Mouse (Mus musculus) heart, postnatal 25 days (tissue): Measurements from ENCODE around the gene Apba2. TPM values are rescaled to one million over a fixed set of nuclear protein-coding genes. Genes with fewer than 3 reads are reported as not detected.

Source experiments
- DNase-seq: peaks from one replicate; pipeline ENCODE4 v3.0.0; 2022; ENCODE audit warnings: low spot score
- intact Hi-C: fragments of 180-260 bp; cut with DNase I; formaldehyde crosslinking; loops from one replicate; pipeline ENCODE4 v1.15.1; 2025
- total RNA-seq, 2 experiments: library from RNA; stranded (reverse); gene quantifications; 2 replicates each; pipeline ENCODE4 v1.2.3; 2021

Apba2 gene
- total RNA-seq: under 1 TPM; 0.44 to 0.87 TPM

DNA sequence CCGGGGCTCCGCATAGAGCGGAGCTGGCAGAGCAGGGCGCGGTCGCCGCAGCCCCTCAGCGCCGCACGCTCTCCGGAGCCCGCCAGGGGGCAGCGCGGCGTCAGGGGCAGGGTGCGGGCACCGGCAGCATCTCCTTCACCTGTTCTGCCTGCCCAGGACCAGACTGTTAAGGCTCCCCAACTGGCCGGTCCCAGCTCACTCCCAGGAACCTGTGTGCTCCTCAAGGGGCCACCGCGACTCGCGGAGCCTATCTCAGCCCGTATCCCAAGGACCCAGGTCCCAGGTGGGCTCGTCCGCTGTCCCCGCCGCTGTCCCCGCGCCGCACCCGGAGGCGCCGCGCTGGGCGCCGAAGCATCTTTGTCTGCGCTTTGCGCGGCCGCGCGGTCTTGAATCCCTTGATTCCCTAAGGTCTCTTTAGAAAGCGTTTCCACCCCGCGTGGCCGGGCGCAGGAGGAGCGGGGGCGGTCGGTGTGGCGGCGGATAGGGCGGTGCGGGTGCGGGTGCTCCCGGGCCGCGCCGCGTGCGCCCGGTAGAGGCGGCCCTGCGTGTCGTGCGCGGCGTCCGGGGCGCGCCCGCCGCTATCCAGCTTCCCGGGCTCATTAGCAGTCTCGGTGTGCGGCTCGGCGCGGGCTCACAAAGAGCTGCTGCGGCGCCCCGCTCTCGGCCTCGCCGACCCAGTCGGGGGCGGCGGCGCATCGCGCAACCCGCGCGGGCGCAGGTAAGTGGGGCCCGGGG, at the start of gene Apba2:
Gene Apba2 (plus strand): TSS at position 171 of the 735 bp plus-strand sequence.
- no peak for DNase-seq
- intact Hi-C loops: no loop called here

DNA sequence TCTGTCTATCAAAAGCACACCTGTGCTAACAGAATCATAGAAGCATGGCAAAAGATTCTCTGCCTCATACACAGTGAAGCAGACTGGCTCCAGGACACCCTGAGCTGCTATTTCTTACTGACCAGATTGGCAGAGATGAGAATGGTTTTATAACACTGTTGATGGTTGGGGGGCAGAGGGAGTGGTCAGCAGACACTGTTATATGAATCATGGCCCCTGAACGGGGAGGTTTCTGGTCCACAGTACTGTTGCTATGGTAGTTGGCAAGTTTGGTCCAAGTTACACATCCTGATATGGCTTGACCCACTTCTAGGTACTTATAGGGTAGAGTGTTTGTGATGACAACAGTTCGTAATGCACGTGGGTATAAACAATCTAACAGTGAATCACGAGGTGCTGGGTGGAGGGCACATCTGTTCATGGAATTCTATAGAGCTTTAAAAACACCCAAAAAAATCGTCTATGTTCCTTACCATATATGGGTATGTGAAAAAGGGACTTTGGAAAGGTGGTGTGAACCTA, 49.6 kb upstream of the Apba2 start:
- DNase-seq: no peak
- intact Hi-C loops: no loop called here

DNA sequence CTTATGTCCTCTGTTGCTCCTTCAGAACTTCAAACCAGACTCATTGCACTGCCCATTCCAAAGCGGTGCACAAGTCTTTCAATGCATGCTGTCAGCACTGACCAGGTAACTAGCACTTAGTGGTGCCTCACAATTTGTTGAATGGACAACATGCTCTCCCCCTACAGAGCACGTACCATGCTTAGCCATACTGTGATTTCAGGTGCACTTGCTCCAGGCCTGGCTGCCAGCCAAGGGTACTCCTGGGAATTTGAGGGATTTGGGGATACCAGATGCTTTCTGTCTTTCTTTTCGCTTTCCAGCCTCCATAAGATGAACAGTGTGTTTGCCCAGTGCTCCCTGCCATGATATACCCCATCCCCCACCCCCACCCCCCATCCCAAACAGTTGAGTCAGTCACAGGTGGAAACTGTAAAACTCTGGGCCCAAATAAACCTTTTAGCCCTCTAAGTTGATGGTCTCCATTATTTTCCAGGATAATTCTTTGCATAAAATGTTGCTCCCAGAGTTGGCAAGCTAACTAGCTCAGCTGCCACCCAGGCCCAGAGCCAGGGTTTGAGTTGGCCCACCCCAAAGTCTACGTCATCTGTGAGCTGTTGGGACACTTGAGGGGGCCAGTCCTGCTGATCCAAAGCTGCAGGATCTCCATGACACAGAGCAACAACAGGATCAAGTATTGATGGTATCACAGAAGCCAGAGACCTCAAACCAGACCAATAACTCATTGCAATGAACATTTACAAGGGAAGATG, 48.9 kb upstream of the Apba2 start:
- intact Hi-C loops: no loop called here
- DNase-seq: no peak

DNA sequence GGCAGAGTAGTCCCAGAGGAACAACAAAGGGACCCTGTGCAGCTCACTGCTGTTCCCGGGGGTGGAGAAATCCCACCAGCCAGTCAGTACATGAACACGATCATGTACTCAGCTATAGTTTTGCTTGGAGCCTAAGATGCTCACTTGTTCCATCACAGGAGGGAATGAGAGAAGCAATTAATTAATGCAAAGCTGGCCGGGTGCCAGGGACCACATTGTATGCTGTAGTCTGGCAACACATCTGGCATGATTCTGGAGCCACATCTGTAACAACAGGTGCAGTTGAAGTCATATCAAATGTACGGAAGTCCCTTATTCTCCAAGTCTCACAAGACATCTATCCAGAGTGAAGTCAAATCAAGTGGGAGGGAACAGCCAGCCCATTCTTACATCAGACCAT, 45.3 kb upstream of the Apba2 start:
- intact Hi-C loops: no loop called here
- no peak for DNase-seq

DNA sequence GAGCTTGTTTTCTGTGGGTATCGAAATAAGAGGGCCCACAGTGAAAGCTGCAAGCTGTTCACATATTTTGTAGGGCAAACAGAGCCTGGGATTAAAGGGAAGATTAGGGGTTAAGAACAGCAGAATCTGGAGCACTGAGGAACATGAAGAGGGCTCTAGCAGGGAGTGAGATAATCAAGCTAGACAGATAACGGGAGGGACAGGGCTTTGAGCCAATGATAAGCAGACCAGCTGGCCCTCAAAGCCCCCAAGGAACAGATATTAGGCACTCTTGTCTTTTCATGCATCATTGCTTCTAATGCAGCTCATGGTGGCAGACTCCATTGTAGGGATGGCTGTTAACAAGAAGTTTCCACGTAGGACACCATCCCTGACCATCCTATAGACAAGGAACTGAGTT, 44.8 kb upstream of the Apba2 start:
- intact Hi-C loops: no loop called here
- DNase-seq: no peak

DNA sequence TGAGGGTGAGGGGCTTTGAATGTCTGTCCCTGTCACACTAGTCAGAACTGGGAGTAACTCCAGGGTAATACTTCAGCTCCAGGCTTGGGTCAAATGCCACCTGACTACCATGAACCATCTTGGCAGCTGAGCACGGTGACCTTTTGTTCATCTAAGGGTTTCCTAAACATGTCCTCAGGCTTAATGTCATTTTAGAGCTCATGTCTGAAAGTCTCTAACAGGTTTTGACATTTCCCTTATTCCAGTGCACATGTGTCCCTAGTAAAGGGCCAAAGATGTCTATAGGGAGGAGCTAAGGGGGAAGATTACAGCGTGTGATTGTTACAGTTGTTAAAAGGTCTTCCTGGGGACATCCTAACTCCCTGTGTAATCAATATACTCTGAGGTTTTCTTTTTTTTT, 43.7 kb upstream of the Apba2 start:
- intact Hi-C loops: no loop called here

DNA sequence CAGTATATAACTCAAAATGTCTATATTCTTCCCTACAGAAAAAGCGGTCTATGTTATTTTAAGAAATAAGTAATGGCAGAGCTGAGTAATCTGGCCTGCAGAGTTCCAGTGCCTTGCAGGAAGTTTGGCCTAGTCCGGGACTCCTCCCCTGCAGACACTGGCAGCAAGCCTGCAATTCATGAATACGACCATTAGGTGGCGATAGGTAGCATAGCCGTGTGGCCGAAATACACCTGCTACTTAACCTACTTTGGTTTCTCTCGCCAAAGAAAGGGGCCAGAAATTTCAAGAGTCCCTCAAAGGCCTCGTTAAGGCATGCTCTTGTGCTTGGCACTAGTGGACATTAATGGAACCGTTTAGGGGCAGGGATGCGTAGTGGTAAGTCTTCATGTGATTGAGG, 4.1 kb upstream of the Apba2 start:
- intact Hi-C loops: no loop called here
- DNase-seq: no peak

More for the DNA sequence above, 43.7 kb upstream of the Apba2 start:
- no peak for DNase-seq

DNA sequence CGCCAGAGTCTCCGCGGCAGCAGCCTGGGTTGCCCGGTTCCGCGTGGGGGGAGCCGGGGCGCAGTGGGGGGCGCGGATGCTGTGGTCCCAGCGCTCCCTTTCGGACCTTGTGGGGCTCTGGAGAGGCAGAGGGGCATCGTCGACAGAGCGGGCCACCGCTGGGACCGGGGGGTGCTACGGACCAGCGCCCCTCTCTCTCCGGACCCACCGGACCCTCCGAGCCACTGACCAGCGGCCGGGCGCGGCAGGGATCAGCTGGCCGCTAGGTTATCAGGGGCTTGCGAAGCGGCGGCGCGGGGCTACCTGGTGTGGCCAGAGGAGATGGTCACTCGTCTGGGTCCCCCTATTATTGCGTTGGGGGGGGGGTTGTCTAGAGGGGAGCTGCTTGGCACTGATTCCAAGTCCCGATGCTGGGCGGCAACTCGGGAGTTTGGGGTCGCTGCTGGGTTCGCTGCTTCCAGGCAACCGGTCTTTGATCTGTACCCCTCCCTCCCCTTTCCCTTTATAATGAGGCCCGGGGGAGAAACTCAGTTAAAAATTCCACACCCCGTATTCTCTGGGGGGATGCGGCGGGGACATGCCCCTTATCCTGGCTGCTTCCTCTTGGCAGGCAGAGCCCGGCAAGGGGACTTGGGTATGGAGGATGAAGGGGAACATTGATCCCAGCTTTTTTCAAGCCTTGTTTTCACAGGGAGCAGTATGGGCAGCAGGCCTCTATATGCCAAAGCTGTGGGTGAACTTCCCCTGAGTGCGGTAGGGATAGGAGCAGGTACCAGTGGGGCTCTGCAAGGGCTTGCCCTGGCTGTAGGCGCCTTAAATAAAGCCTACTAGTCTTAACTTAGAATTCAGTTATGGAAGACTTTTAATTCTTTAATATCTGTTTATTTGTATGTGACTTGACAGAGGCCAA, 1.0 kb downstream of the Apba2 start:
- intact Hi-C loops: no loop called here
- DNase-seq: no peak

DNA sequence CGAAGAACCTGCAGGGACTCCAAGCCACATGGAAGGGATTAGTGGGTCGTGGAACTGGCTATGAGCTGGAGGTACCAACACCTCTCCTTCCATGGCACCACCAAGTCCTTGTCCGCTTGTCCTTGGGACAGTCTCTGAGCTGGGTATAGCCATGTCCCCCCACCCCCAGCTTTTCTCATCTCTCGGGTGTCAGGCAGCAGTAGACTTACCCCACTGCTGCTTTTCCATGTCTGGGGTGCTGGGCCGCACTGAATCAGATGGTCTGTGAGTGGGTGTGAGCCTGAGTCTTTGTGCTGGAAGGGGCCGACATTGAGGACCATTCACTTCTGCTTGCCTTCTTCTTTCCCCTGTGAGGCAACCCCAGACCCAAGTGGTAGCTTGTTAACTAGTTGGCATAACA, 2.1 kb downstream of the Apba2 start:
- intact Hi-C loops: no loop called here
- no peak for DNase-seq

DNA sequence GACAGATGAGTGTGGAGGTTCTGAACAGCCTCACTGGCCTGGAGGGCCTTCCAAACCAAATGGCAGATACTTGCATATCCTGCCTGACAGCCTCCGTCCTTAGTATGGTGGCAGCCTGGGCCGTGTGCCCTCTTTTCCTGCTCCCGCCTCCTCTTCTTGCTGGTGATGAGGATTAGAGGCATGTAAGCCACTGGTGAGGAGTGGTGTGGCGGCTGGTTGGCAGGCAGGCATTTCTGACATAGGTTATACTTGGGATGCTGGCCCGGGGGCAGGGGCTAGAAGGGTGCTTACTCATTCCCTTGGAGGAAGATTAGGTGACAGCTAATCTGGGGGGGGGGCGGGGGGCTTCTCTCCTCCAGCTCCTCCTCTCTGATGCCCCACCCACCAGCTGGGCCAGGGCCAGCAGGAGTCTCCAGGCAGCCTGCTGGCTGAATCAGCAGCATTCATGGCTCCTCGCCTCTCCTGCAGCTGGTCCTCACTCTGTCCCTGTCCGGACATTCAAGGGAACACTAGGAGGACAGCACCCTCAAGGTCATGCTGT, 3.3 kb downstream of the Apba2 start:
- no peak for DNase-seq
- intact Hi-C loops: no loop called here

DNA sequence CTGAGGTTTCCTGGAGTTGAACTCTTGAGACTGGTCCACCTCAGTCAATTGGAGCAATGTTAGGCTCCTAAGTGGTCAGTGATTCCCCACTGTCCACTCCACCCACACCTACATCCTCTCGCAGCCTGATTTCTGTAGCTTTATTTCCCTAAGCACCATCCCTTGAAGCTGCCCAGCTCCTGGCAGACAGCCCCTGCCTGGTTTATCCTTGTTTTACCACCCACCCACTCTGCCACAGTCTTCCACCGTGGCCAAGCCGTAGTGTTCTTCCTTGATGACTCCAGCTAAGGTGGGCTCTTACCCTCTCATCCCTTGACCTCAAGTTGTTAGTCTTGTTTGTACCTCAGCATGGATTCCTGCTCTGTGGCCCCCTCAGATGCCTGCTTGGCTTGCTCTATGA, 4.1 kb downstream of the Apba2 start:
- intact Hi-C loops: no loop called here
- no peak for DNase-seq

DNA sequence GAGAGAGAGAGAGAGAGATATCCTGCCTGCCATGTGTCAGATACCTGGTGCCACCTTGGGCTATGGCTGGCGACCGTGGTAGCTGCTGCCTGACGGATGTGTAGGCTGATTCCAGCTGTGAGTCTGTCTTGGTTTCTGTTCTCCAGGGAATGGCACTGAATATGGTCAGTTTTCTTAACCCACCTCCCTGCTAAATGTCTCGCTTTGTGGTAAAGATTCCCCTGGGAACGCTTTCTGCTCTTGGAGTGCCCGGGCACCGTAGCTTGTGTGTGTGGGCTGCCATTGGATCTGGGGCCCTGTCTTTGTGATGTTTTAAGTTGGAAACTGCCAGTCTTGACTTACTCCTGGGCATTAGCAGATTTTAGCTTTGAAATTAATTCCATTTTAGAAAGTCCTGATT, 7.3 kb downstream of the Apba2 start:
- no peak for DNase-seq
- intact Hi-C loops: no loop called here

DNA sequence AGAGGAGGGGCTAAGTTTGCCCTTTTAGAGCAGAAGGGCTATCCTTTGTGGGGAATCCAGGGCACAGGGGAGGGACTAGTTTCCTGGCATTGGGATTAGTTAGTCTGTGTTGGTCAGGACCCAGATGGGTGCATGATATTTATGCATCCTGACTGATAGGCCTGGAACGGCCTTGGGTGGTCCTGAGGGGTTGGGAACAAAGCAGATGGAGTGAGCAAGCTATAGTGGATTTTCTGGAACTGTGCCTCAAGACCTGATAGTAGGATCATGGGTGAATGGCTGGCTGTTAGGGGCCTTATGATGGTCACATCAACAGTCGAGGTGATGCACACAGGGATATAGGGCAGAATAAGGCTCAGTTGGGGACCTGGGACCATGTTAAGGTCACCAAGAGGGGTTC, 8.4 kb downstream of the Apba2 start:
- intact Hi-C loops: no loop called here
- DNase-seq: no peak

DNA sequence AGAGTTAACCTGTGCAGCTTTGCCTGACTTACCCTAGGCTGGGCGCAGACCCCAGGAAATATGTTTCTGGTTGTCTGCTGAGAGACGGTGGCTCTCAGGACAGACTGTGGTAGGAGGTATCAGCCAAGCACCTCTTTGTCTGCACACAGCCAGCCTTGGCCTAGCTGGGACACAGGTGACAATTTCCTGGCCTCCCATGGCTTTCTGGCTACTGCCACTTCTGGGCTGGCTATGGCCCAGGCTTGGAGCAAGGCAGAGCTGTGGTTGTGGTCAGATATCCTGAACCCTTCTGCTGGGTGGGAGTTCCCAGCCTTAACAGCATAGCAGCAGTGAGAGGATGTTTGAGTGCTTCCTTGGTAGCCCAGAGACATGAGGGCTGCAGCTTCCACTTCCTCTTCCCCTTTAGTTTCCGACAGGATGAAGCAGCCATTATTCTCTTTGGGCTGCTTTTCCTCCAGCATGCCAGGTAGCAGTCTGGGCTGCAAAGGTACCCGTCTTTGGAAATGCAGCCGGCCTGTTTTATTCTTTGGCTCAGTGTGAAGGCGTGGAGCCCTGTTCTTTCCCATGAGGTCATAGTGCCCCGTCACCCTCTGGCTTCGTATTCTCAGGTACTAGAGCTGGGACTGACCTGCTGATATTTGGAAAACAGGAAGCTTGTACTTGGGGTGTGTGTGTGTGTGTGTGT, 9.2 kb downstream of the Apba2 start:
- no peak for DNase-seq
- intact Hi-C loops: no loop called here

DNA sequence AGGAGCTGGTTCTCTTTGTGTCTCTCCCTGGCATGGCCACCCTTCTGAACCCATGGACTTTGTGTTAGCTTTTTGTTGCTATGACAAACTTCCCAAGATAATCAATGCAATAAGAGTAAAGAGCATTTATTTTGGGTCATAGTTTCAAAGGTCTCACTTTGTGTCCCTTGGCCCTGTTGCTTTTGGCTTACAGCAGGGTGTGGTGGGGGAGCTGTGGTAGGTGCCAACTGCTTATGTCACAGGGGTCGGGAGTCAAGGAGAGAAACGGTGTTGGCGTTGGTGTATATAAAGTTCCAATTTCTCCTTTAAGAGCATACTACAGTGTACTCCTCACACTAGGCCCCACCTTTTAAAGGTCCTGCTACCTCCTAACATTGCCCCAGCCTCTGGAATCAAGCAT, 12.1 kb downstream of the Apba2 start:
- intact Hi-C loops: no loop called here
- DNase-seq: no peak

DNA sequence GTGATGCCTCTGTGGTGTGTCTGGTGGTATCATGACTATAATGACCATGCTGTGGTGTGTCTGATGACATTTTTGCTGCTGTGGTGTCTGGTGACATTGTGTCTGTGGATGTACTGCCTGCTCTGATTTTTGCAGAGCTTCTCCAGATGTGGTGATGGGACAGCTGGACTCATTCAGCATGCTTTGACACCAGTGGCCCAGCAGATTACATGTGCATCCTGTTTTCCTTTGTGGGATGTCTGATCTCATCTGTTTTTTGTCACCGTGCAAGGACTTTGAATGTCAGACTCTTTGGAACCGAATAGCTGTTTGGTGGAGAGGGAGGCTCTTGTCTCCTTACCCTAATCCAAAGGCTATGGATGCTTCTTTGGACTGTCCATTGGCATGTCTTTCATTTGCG, 13.8 kb downstream of the Apba2 start:
- intact Hi-C loops: no loop called here
- no peak for DNase-seq

DNA sequence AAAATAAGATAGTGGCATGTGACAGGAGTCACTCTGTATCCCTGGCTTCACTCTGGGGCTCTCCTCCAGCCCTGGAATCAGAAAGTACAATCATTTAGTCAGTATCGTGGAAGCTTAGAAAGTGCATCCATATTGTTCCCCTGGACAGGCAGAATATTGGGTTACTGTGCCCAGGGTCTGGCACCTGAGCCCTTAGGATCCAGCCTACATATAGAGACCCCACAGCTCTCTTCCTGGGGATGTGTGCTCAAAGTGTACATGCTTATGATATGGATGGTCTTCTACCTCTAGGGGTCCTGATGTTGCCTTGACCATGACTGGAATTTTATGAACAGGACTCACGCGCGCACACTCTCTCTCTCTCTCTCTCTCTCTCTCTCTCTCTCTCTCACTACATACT, 14.4 kb downstream of the Apba2 start:
- intact Hi-C loops: no loop called here
- no peak for DNase-seq

DNA sequence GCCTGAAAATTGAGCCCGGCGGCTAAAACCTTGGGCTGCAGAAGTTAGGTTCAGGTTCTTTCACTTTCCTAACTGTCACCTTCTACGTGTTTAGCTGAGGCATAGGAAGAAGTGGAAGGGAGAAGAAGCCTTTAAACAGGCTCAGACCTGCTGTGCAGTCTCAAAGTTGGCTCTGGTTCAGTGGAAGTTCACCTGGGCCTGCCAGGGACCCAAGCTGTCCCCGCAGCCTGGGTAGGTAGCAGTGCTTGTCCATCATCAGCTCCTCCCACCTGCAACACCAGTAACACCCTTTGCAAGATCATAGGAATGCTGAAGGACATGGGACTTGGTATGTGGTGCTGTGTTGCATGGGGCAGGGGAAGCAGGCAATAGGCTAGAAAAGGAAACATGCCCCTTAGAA, 17.6 kb downstream of the Apba2 start:
- no peak for DNase-seq
- intact Hi-C loops: no loop called here

DNA sequence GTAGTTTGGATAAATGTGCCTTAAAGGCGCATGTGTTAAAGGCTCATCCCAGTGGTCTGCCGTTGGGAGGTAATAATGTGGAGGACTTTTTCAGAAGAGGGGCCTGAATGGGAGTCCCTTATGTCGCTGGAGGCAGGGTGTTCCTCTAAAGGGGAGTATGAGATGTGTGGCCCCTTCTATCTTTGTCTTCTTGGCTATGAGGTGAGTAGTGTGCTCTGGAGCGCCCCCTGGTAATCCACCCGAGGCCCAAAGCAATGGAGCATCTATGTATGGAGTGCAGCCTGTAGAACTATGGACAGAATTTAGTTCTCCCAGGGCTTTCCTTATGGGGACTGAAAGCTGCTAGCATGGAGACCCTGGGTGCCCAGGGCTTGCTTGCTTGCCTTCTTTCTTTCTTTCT, 18.0 kb downstream of the Apba2 start:
- no peak for DNase-seq

More for the DNA sequence above, 18.0 kb downstream of the Apba2 start:
- intact Hi-C loops: no loop called here
